Mouse (Mus musculus) spleen, postnatal 36 days (tissue): ENCODE results near the gene Hpcal1.

Experiments
- DNase-seq, 2 experiments: peaks; one replicate each; pipeline ENCODE4 v3.0.0; 2022; ENCODE audit warnings: low spot score in 2 of 2, mixed read lengths in 1 of 2

Gene Hpcal1

GRCm38 (mm10) chr12:17712571-17712970, 21.9 kb downstream of the Hpcal1 start:
- DNase-seq: no peak

DNA sequence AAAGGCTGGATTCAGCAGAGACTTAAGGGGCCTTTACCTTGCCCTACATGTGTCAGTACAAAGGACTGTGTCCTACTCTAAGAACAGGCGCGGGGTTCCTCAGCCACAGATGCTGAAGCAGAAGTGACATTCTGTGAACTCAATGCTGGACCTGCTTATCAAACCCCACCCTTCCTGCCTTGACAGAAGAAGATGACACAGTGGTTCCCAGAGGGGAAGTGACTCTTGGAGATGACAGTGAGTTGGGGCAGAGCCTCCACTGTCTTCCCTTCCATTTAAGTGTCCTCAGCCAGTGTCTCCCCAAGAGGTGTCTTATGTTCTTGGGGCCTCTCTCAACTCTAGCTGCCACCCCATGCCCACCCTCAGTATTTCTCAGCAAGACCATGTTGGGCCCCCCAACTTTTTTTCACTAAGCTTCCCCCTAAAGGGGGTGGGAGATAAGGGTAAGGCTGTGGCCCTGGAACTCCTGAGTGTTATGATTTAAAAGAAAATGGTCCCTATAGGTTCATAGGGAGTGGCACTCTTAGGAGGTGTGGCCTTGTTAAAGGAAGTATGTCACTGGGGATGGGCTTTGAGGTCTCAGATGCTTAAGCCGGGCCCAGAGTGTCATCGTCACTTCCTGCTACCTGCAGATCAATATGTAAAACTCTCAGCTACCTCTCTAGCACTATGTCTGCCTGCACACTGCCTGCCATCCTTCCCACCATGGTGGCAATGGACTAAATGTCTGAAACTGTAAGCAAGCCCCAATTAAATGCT, 25.2 kb downstream of the Hpcal1 start:
- peak; percentile 57 to 61 for DNase-seq

DNA sequence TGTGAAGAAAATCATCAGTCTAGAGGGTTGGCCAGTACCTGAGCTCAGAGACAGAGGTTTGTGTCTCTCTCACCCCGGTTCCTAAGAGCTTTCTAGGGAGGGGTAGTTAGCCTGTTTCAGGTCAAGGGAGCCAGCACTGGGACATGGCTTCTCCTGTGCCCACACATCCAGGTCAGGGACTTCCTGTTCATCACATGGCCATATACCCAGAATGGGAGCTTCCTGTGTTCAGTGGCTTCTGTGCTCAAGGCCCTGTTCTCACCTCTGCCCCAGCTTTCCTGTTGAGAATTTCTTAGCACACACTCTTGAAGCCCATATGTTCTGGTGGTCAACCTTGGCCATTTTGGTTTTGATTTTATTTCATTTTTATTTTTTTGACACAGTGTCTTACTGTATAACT, 26.6 kb downstream of the Hpcal1 start:
- DNase-seq: no peak

- no peak for DNase-seq
Observed at GRCm38 (mm10) chr12:17718146-17718545, 27.5 kb downstream of the Hpcal1 start.

- no peak for DNase-seq
Observed at GRCm38 (mm10) chr12:17721058-17721457, 30.4 kb downstream of the Hpcal1 start.

DNA sequence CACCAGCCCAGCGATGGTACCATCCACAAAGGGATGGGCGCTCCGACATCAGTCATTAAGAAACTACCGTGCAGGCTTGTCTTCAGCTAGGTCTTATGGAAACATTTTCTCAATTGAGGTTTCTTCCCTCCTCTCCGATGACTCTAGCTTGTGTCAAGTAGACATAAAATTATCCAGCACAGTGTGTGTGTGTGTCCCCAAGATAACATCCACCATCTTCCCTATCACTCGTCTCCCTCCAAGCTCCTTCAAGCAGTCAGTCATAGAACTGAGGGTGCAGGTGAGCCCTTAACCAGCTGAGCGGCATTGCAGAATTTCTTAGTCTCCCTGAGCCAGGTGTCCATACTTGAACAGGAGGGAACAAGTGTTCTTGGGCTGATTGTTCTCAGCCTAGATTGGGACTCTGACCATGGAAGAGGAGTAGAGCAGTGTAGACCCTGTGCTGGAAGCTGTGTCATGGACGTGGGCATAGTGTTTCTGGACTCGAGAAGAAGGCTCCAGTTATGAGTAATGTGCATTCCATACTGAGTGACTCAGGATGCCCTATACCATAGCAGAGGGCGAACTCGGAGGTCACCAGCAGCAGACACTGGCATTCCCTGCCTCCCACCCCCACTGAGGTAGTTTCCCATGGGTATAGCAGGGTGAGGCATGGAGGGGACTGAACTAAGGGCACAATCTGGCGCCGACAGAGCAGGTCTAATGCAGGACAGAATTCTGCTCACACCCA, 32.0 kb downstream of the Hpcal1 start:
- DNase-seq: no peak

GRCm38 (mm10) chr12:17723182-17723570, 32.5 kb downstream of the Hpcal1 start:
- no peak for DNase-seq

DNA sequence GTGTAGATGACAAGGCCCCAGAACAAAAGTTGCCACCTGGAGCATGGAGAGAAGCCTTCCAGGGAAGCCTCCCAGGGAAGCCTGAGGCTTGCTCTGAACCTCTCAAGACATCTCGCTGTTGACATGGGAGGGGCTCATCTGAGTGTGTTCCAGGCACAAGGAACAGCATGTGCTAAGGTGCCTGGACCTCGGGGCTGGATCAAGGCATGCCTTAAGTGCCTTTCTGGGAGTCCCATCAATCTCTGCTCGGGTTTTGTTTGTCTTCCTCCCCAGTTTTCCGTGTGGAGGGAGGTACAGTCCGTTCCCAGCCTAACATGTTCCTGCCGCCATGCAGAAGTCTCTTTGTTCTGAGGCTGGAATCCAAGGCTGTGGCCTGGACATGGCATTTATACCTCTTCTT, 33.3 kb downstream of the Hpcal1 start:
- DNase-seq: no peak

DNA sequence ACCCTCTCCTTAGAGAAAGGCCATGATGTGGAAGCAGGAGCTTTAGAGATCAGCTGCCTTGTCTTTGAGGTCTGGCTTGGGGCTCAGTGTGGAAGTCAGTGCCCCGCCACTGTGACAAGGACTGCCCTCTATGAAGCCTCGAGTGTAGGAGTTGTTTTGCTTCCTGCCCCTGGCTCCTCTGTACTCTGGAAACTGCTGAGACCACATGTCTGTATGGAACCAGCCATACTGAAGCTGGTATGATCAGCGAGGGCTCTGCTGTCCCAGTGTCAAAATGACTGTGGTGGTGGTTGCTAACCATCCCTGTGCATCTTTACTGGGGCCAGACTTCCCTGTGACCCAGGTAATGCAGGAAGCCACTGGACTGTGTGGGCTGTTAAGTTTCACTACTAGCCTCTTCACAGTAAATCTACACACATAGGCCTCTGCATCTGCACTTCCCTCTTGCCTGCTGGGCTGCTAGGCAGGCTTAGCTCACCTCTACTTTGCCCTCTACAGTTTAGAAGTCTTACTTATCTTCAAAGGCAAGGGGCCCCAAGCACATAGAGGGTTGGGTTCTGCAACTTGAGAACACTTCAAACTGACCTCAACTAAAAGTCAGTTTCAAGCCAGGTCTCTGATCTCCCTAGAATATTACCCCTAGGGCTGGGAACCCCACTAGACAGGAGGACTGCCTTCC, 33.9 kb downstream of the Hpcal1 start:
- peak; percentile 13 to 39 for DNase-seq

DNA sequence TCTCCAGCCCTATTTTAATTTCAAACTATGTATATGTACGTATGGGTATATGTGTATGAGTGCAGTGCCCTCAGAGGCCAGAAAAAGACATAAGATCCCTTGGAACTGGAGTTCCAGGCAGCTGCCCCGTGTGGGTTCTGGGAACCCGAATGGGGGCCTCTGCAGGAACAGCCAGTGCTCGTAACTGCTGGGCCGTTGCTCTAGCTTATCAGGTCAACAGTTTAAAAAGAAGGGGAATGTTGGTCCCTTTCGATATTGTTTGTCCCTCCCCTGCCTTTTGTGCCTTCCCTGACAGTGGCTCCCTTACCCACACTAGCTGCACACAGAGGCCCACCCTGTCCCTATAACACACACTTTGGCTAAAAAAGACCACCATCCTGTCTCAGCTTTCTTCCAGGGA, 34.9 kb downstream of the Hpcal1 start:
- DNase-seq: no peak

DNA sequence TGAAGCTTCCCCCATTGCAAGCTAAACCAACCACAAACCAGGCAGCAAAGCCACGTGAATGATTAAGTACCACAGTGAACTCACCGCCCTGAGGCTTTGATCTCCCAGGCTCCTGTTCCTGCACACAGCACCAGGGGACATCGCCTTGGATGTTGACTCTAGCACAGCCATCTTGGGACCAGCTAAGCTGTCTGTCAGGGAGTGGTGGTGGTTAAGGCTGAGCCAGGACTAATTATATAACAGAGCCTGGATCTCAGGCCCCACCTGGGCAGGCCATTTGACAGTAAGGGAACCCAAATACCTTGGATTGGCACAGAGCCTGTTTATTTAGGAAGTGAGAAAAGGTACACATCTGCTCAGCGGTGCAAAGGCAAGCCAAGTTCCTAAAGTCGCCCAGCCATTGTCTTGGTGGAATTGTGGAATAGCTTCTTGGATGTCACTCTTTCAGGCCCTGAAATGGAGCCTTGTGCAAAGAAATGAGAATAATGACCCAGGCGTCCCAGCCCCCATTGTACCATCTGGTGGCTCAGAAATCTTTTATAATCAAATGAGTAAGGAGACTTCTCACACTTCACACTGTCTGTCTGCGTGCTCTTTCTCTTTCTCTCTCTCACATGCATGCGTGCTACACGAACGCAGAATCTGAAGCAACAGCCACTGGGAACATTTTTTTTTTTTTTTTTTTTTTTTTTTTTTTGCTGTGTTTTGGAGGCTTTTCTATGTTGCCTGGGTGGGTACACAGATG, 36.1 kb downstream of the Hpcal1 start:
- no peak for DNase-seq

- DNase-seq: peak; percentile 19 to 20
Observed at GRCm38 (mm10) chr12:17727676-17728339, 37.2 kb downstream of the Hpcal1 start.

DNA sequence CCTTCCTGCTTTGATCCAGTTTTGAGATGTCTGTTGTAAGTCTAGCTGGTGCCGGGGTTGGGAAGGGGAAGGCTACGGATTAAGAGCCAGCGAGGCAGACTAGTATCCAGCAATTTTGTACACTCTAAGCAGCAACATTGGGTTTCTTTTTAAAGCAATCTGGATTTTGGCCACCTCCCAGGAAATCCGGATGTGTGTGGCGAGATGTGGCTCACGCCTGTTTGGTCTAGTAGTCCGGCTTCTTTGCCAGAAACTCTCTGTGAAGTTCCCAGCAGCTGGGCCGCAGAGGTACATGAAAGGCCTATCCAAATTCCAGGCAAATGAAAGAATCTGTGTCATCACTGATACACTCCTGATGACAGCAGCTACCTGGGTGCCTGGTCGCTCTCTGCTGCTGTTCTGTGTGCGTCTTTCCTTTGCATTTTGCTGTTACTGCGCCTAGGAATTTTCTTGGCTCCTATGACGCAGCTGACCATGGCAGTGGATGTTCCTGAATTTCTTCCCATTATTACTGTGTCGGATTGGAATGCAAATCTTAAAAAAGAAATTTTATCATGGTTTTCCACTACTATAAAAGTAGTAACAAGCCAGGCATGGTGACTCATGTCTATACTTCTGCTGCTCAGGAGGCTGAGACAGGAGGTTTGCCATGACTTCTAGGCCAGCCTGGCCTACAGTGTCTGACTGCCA, 38.7 kb downstream of the Hpcal1 start:
- no peak for DNase-seq

DNA sequence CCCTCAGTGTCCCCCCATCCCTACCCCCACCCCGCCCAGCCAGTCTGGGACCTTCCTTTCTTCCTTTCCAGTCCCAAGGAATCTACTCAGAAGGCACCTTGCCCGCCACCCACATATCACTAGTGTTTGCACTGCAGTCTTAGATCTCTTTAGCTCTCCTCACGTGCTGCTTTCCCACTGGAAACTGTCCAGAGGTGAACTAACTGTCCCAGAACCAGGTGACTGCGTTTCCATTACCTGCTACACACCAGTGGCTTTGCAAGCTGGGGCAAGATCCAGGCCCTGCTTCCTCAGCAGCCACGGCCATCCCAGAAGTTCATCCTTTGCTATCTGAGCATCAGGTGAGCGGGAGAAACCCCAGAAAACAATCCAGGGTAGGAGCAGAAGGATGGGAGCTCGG, 41.4 kb downstream of the Hpcal1 start:
- no peak for DNase-seq

GRCm38 (mm10) chr12:17732546-17732945, 41.9 kb downstream of the Hpcal1 start:
- no peak for DNase-seq

- no peak for DNase-seq
Observed at GRCm38 (mm10) chr12:17733114-17733904, 42.7 kb downstream of the Hpcal1 start.

DNA sequence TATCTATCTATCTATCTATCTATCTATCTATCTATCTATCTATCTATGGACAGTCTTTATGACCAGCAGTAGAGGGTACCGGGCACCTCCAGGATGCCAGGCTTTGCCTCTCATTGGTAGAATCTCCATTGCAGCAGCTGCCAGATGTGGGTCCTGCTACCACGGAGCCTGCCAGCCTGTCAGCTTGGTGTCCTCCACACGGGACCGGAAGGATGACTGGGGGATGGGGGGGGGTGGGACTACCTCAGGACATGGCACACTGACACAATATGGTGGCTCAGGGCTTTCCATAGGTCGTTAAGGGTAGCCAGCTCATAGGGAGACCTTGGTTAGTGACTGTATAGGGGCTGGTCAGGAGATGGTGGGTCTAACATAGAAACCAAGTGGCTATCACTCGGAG, 45.7 kb downstream of the Hpcal1 start:
- no peak for DNase-seq

DNA sequence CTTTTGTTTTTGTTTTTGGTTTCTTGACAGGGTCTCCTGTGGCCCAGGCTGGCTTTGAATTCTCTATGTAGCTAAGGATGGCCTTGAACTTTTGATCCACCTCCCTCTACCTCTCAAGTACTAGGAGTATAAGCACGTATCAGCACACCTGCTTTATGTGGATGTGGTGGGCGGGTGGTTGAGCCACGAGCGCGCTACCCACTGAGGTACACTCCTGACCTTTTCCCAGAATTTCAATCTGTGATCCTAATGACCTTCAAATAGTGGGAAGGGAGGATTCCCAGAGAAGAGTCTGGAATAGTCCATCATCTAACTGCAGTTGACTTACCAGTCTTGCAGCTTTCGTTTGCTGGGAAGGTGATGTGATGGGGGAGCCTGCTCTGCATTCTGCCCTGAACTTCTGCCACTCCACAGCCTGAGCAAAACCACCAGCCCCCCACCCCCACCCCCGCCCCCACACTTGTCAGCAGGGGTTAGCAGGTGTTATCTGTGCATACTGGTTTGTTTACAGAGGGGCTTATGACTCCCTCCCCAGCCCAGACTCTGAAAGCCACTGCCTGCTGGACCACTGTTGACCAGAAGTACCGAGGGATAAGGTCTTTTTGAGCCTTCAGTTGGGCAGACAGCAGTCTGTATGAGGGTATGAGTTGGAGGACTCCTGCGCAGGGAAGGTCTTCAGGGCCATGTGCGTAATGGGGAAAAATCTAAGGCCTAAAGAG, 46.4 kb downstream of the Hpcal1 start:
- no peak for DNase-seq

DNA sequence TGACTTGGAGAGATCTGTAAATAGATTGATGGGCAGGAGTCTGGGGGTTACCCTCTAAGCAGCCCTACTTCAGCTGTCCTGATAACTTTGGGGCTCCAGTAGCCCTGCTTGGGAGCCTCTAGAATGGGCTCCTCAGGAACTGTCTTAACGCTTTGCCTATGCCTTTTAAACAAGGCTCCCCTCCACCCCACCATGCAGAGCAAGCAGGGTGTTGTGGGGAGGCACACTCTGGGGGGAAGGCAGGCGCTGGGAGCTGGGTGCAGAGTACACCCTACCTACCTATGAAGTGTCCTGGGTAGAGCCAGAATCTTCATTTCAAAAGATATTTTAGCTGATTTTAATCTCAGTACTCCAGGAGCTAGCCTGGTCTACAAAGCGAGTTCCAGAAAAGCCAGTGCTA, 47.2 kb downstream of the Hpcal1 start:
- DNase-seq: no peak
